Comparison of ENCODE assay signal across 12 mouse cellular contexts in genomic region chr2:58516000-58516399, GRCm38 (mm10). TPM values are rescaled to one million over a fixed set of nuclear protein-coding genes. Genes with fewer than 3 reads are reported as not detected.
A peak's percentile ranks its signal among the peaks of the same experiment; 100 is the strongest.
DNase-seq lines count a peak whose midpoint lies in the region; ATAC-seq and TF ChIP-seq lines count a peak whose summit lies in the region.
"Had no signal": no experiment of that assay in that cellular context is flagged by ENCODE, and none has a peak within 500 bp of the region (broad histone marks: within the 10 kb centered on the region; RNA-seq: fewer than 3 reads in every experiment).

No protein-coding gene starts in this region.

- H3K4me1 ChIP-seq in embryonic facial prominence, embryonic 13.5 days: peaks cover 33% of the 10 kb centered on the region
- peaks cover 23% of the 10 kb centered on the region; the same call in 1 of the 2 replicates for H3K4me1 ChIP-seq in embryonic facial prominence, embryonic 10.5 days
- peaks cover 15% of the 10 kb centered on the region; the same call in 1 of the 2 replicates for H3K4me1 ChIP-seq in kidney, adult 2 months (ENCODE audit: control insufficient read depth, insufficient read depth, low read length)
- H3K4me1 ChIP-seq in E14TG2a.4 (replicated peaks; ENCODE audit: low read depth, low read length): peaks cover 29% of the 10 kb centered on the region
- 0 out of 2 replicates have a peak, but pooled peaks cover 4% of the 10 kb centered on the region for H3K4me1 ChIP-seq in hindbrain, embryonic 14.5 days (replicated peaks; ENCODE audit: control insufficient read depth, insufficient read depth, low read length)
- H3K4me1 ChIP-seq: liver, embryonic 15.5 days had no signal

- no peak for DNase-seq in embryonic facial prominence, embryonic 10.5 days (ENCODE audit: low spot score)
- no peak for DNase-seq in kidney, adult 2 months
- DNase-seq in kidney, postnatal 25 days: no peak
- no peak for DNase-seq in hindbrain, embryonic 14.5 days (ENCODE audit: low spot score)
- DNase-seq in T-cell, adult 2 months (ENCODE audit: low spot score): no peak
- no peak for DNase-seq in frontal cortex, adult 2 months (ENCODE audit: extremely low spot score in 1 of 2, low spot score in 1 of 2)
- DNase-seq: right cerebral cortex, postnatal 4 days had no signal

- no peaks in the 10 kb centered on the region for H3K9me3 ChIP-seq in embryonic facial prominence, embryonic 13.5 days
- H3K9me3 ChIP-seq in embryonic facial prominence, embryonic 10.5 days: no peaks in the 10 kb centered on the region
- H3K9me3 ChIP-seq in E14TG2a.4 (ENCODE audit: low read length): peaks cover 5% of the 10 kb centered on the region; the same call in 1 of the 2 replicates
- no peaks in the 10 kb centered on the region for H3K9me3 ChIP-seq in hindbrain, embryonic 14.5 days (ENCODE audit: control insufficient read depth, low read length)
- H3K9me3 ChIP-seq: liver, embryonic 15.5 days had no signal

- no peak overlapping the region for H3K4me3 ChIP-seq in embryonic facial prominence, embryonic 13.5 days
- H3K4me3 ChIP-seq in embryonic facial prominence, embryonic 10.5 days: no peak overlapping the region
- H3K4me3 ChIP-seq in kidney, adult 2 months (ENCODE audit: insufficient read depth, low read depth, low read length): 0 out of 2 replicates have a peak overlapping the region, but pooled peaks have one; percentile 28
- H3K4me3 ChIP-seq in E14TG2a.4 (replicated peaks; ENCODE audit: low read length): peak overlapping the region; percentile 59
- H3K4me3 ChIP-seq in hindbrain, embryonic 14.5 days (replicated peaks; ENCODE audit: low read length): no peak overlapping the region
- H3K4me3 ChIP-seq: liver, embryonic 15.5 days had no signal

- WGBS in embryonic facial prominence, embryonic 13.5 days: 51% methylated on average over 15 of the region's 15 CpGs
- WGBS in embryonic facial prominence, embryonic 10.5 days: 36% methylated on average over 15 of the region's 15 CpGs
- WGBS in kidney, adult 2 months: 52% methylated on average over 15 of the region's 15 CpGs
- WGBS in hindbrain, embryonic 14.5 days: 47% methylated on average over 15 of the region's 15 CpGs

- no peak for TF ChIP-seq POLR2A in kidney, adult 2 months (IDR thresholded peaks at IDR 0.05; ENCODE audit: low read depth, low read length)

- H3K36me3 ChIP-seq in embryonic facial prominence, embryonic 13.5 days: peaks cover 4% of the 10 kb centered on the region; the same call in 1 of the 2 replicates
- peaks cover 4% of the 10 kb centered on the region; the same call in 1 of the 2 replicates for H3K36me3 ChIP-seq in embryonic facial prominence, embryonic 10.5 days (replicated peaks)
- no peaks in the 10 kb centered on the region for H3K36me3 ChIP-seq in kidney, adult 2 months (ENCODE audit: control insufficient read depth, insufficient read depth, low read length)
- H3K36me3 ChIP-seq in E14TG2a.4 (ENCODE audit: insufficient read depth, low read length): no peaks in the 10 kb centered on the region
- no peaks in the 10 kb centered on the region for H3K36me3 ChIP-seq in hindbrain, embryonic 14.5 days (replicated peaks; ENCODE audit: control insufficient read depth, insufficient read depth)
- H3K36me3 ChIP-seq: liver, embryonic 15.5 days had no signal

- TF ChIP-seq CTCF in kidney, adult 2 months (conservative IDR thresholded peaks at IDR 0.05; ENCODE audit: insufficient read depth, insufficient read length, low read depth, low read length): no peak
- TF ChIP-seq CTCF in E14TG2a.4 (conservative IDR thresholded peaks at IDR 0.05; ENCODE audit: low read length): no peak

- H3K27ac ChIP-seq in embryonic facial prominence, embryonic 13.5 days: peak overlapping the region; percentile 28
- H3K27ac ChIP-seq in embryonic facial prominence, embryonic 10.5 days (replicated peaks): no peak overlapping the region
- no peak overlapping the region for H3K27ac ChIP-seq in kidney, adult 2 months (ENCODE audit: insufficient read depth, low read depth, low read length)
- 0 out of 2 replicates have a peak overlapping the region, but pooled peaks have one; percentile 20 for H3K27ac ChIP-seq in hindbrain, embryonic 14.5 days
- H3K27ac ChIP-seq: liver, embryonic 15.5 days had no signal

- ATAC-seq in embryonic facial prominence, embryonic 13.5 days (ENCODE audit: insufficient number of reproducible peaks, insufficient read depth, low FRiP score, low TSS enrichment, low read depth): no peak
- no peak for ATAC-seq in hindbrain, embryonic 14.5 days (ENCODE audit: low FRiP score)

- H3K27me3 ChIP-seq in embryonic facial prominence, embryonic 13.5 days: no peaks in the 10 kb centered on the region
- H3K27me3 ChIP-seq in embryonic facial prominence, embryonic 10.5 days (replicated peaks; ENCODE audit: low read depth, poor library complexity, severe bottlenecking): no peaks in the 10 kb centered on the region
- H3K27me3 ChIP-seq in kidney, adult 2 months (replicated peaks; ENCODE audit: control insufficient read depth, insufficient read depth, low read length): no peaks in the 10 kb centered on the region
- H3K27me3 ChIP-seq in E14TG2a.4 (ENCODE audit: insufficient read depth, low read length): no peaks in the 10 kb centered on the region
- no peaks in the 10 kb centered on the region for H3K27me3 ChIP-seq in hindbrain, embryonic 14.5 days (ENCODE audit: control insufficient read depth, insufficient read depth, low read length)
- H3K27me3 ChIP-seq: liver, embryonic 15.5 days had no signal

- no peak overlapping the region for H3K9ac ChIP-seq in embryonic facial prominence, embryonic 13.5 days
- H3K9ac ChIP-seq in hindbrain, embryonic 14.5 days: no peak overlapping the region
- H3K9ac ChIP-seq: liver, embryonic 15.5 days had no signal

- H3K4me2 ChIP-seq in embryonic facial prominence, embryonic 13.5 days: peak overlapping the region; percentile 21; the same call in 1 of the 2 replicates
- no peak overlapping the region for H3K4me2 ChIP-seq in hindbrain, embryonic 14.5 days (replicated peaks)
- H3K4me2 ChIP-seq: liver, embryonic 15.5 days had no signal

RNA-seq across cellular contexts. Expression of gene Gm17409, which starts 46.1 kb away (rescaled TPM):
- not detected in 2 replicates for polyA plus RNA-seq in embryonic facial prominence, embryonic 13.5 days (2015; fragmentation: Nextera tagmentation; extraction: Ambion mirVana)
- 0.16 TPM in 1 of 2 replicates, not detected in the other for polyA plus RNA-seq in embryonic facial prominence, embryonic 10.5 days (2016; fragmentation: Nextera tagmentation; extraction: Ambion mirVana)
- not detected in 2 replicates for polyA plus RNA-seq in kidney, adult 2 months (2012; rRNA removed)
- polyA plus RNA-seq in hindbrain, embryonic 14.5 days (2014; fragmentation: Nextera tagmentation; extraction: Ambion mirVana): not detected in 2 replicates
- not detected in 2 replicates for polyA plus RNA-seq in frontal cortex, adult 2 months (2012; rRNA removed)
- polyA plus RNA-seq: gonadal fat pad, adult 2 months; liver, embryonic 15.5 days; neural tube, embryonic 11.5 days had no signal

RNA-seq across cellular contexts. Expression of gene Acvr1, which starts 51.0 kb away (rescaled TPM):
- polyA plus RNA-seq in embryonic facial prominence, embryonic 13.5 days (2015; fragmentation: Nextera tagmentation; extraction: Ambion mirVana): 8.9 and 12.0 TPM in 2 replicates
- polyA plus RNA-seq in embryonic facial prominence, embryonic 10.5 days (2016; fragmentation: Nextera tagmentation; extraction: Ambion mirVana): 3.7 and 4.3 TPM in 2 replicates
- polyA plus RNA-seq in kidney, adult 2 months (2012; rRNA removed): 5.6 and 6.3 TPM in 2 replicates
- polyA plus RNA-seq in hindbrain, embryonic 14.5 days (2014; fragmentation: Nextera tagmentation; extraction: Ambion mirVana): 7.5 and 8.7 TPM in 2 replicates
- polyA plus RNA-seq in frontal cortex, adult 2 months (2012; rRNA removed): 31.6 and 34.4 TPM in 2 replicates

RNA-seq across cellular contexts. Expression of gene Upp2, which starts 51.1 kb away (rescaled TPM):
- polyA plus RNA-seq in embryonic facial prominence, embryonic 13.5 days (2015; fragmentation: Nextera tagmentation; extraction: Ambion mirVana): 11.4 and 14.1 TPM in 2 replicates
- polyA plus RNA-seq in embryonic facial prominence, embryonic 10.5 days (2016; fragmentation: Nextera tagmentation; extraction: Ambion mirVana): 4.6 and 6.3 TPM in 2 replicates
- 14.0 and 15.5 TPM in 2 replicates for polyA plus RNA-seq in kidney, adult 2 months (2012; rRNA removed)
- 16.1 and 17.5 TPM in 2 replicates for polyA plus RNA-seq in hindbrain, embryonic 14.5 days (2014; fragmentation: Nextera tagmentation; extraction: Ambion mirVana)
- polyA plus RNA-seq in frontal cortex, adult 2 months (2012; rRNA removed): 41.0 and 43.3 TPM in 2 replicates

Comparison
In these comparisons a context has a peak if more than half of its experiments do, and no peak if none do; other contexts are left out.
1. H3K27ac ChIP-seq: peak in embryonic facial prominence, embryonic 13.5 days (single experiment) and hindbrain, embryonic 14.5 days (single experiment); none in embryonic facial prominence, embryonic 10.5 days (single experiment) and kidney, adult 2 months (single experiment).
2. H3K4me3 ChIP-seq: peak in kidney, adult 2 months (single experiment) and E14TG2a.4 (single experiment); none in embryonic facial prominence, embryonic 13.5 days (single experiment), embryonic facial prominence, embryonic 10.5 days (single experiment) and hindbrain, embryonic 14.5 days (single experiment).